Mouse (Mus musculus) lung, adult 18-20 months (tissue): ENCODE results near the gene Mpp5.

Experiments used
- DNase-seq, 2 experiments: peaks; one replicate each; pipeline ENCODE4 v3.0.0; 2022; ENCODE audit warnings: mixed read lengths in 2 of 2

The Mpp5 gene

DNA sequence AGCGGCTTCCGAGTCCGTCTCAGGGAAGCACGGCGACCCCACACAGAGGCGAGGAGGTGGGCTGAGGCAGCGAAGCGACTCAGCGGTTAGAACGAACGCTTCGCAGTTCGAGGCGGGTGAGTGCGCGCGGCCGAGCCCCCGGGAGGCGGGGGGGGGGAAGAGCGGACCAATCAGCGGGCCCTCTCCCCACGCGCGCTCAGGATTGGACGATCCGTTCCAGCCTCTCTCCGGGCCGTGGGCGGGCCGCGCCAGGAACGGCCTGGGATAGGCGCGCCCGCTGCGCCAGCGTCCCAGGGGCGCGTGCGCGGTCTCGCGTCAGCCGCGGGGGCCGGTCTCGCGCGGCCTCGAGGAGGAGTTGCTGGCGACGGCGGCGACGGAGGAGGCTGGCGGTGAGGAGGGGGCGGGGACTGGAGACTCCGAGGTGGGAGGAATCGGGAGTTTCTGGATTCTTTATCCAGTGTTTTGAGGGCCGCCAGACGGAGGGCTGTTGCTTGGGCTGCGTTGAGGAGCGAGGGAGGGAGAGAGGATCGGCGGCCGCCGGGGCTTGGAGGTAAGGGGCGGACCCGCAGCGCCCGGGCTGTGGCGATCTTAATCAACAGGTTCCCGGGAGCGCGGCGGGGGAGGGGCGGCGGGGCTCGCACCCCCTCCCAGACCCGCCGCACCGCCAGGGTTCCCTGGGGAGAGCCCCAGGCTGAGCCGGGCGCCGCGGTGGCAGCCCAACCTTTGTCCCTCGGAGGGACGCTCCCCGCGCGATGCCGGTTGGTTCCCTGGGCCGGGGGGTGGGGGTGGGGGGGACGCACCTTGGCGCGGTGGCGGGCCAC, at the start of gene Mpp5:
Gene Mpp5 (plus strand): TSS at position 351 of the 821 bp plus-strand sequence.
- DNase-seq = peak; percentile 97 to 98

DNA sequence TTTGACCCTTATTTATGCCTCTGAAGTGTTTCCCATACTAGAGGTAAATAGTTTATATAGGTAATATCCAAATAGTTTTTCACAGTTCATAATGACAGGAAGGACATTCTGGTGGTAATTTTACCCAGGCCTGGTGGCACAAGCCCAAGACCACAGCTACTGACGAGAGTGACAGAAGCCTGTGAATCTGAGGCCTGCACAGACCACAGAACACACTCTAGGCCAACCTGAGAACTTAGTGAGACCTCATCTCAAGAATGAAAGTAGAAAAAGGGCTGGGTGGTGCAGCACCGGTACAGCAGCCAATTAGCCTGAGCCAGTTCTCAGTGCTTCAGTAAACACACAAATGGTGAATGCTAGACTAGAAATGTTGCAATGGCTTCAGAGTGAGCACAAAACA, 30.9 kb upstream of the Mpp5 start:
- no peak for DNase-seq

DNA sequence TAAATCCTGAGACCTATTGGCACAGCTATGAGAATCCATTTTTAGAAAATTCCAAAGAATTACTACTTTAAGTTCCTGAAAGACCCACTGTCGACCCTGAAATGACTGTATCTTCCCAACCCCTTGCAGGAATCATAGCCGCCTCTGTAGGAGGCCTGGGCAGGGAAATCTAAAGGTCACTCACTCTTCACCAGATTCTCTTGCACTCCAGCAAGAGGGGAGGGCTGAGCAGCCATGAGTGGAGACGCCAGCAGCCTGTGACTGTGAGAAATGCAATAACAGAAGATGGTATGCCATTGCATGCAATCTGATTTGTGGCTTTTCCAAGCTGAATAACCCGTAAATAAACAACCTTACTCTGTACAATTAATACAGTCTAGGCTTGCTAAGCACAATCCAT, 21.0 kb upstream of the Mpp5 start:
- DNase-seq = no peak

DNA sequence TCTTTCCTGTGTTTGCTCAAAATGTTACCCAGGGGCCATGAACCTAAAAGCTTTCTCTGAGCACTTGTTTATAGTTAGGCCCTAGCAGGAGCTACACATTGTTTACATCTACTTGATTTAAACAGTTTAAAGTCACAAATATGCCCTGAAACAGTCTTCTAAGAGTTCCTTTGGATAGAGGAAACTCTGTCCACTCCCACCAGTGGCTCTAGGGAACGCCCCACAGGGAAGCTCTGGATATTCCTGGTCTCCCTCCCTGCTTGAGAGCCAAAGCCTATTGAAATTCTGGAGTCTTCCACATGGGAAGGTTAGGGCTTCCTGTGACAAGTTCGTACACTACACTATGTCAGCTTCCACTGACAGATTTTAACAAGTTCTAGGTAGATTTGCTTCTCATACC, 9.1 kb upstream of the Mpp5 start:
- DNase-seq = no peak

DNA sequence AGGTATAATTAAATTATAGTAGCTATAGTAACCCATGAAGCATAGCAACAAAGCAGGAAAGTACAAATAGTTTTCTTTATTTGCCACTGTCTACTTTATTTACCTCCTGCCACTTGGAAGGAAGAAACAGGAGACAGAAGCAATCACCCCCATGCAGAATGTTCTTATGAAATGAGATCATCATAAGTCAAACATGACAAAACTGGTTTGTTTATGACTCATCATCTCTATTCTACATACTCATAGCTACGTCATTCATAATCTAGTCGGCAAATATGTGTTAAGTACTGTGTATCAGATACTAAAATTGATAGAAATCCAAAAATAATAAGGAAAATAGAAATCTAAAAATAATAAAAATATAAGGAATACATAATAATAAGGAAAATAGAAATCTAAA, 8.4 kb upstream of the Mpp5 start:
- DNase-seq = no peak

DNA sequence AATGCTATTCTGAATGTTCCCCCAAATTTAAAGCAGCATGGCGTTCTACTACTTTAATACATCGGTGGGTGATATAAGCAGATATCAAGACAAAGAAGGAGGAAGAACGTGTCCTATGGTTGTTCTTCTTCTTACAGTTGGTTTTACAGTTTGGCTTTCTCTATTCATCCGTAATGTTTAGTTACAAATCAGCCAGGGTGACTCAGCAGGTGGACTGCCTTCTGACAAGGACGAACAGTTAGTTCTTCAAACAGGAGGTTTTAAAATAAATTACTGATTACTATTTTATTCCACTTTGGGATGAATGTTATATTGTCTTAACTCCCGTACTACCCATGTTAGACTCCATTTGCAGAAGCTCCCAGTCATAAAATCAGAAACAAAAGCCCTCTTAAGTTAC, 2.5 kb upstream of the Mpp5 start:
- DNase-seq = no peak

DNA sequence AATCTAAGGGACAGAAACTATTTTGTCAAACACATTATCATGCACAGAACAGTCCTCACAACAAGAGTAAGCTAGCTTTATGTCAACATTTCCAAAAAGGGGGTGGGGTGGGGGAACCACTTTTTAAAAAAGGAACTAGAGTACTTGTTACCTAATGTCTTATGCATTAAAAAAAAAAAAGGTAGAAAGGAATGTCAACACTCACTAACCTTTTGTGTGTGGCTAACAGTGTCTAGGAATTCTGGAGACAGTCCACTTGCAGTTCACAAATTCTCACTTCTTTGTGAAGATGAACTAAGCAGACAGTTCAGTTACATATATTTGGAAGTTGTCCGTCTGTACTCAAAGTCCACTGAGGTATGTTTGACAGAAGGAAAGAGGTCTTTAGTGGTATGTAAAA, 1.3 kb upstream of the Mpp5 start:
- DNase-seq = no peak

DNA sequence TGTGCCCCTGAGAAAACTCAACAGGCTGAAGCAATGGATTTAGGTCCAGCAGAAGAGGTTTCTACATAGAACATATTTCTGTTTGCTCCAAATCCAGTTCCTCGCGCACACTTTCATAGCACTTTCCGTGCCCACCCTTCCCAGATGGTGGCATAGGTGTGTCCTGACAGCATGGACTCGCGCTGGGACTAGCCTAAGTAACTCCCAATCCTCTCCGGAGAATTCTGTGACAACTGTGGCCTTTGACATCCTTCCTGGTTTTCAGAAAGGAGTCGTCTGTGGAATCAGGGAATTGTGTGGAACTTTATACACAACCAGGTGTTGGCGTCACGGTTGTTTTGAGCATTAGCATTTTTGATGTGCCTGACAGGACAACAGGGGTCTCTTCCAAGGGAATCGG, 594 bp upstream of the Mpp5 start:
- DNase-seq = peak in 1 of 2 experiments; percentile 26

DNA sequence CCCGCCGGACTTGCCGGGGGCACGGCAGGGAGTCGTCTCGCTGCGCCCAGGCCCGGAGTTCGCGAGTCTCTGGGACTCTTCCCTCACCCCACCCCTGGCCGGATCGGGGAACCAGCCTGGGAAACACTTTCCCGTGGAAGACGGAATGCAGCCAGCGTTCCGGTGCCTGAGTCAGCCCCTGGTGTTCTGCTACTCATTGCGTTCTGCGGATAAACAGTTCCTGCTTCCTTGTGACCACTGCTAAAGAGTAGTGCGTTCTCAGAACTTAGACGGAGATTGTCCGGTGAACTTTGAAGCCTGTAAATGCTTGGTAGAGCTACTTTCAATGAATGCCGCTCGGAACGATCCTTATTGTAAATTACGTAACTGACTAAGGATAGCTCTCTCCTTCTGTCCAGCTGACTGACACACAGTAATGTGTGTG, 683 bp downstream of the Mpp5 start:
- DNase-seq = peak; percentile 67 to 69

DNA sequence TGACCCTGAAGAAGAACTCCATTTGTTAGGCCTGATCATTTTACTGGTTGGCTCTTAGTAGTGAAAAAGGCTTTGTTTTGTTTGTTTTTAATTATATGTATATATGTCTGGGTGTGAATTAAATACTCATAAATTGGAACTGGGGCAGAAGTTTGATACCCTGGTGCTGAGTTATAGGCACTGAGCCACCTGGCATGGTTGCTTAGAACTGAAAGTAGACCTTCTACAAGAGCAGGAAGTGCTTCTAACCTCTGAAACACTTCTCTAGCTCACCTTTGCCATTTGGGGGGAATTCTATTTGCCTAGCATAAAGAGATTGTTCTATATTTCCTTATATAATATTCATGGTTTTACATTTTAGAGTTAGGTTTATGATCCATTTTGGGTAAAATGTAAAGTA, 13.3 kb downstream of the Mpp5 start:
- DNase-seq = no peak

DNA sequence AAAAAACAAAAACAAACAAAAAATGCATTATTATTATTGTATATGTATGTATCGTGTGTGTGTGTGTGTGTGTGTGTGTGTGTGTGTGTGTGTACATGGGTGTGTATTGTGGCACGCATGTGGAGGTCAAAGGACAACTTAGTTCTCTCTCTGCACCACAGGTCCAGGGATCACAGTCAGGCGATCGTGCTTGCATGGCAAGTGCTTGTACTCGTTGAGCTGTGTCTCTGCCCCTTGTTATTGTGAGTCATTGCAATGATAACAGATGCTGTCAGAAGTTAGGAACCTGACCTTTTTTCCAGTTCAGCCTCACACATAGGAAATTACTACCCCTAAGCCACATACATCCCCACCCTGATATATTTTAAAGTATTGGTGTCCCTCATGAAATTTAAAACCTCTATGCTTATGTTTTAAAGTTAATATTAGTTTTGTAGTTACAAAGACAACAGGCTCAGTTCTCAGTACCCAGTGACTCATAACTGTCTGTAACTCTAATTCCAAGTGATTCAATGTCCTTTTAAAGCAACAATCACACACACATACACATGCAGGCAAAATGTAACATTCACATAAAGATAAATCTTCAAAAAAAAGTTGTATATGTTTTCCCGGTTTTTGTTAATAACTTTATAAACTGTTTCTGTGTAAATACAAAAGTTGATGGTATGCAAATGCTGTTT, 20.5 kb downstream of the Mpp5 start:
- no peak for DNase-seq

DNA sequence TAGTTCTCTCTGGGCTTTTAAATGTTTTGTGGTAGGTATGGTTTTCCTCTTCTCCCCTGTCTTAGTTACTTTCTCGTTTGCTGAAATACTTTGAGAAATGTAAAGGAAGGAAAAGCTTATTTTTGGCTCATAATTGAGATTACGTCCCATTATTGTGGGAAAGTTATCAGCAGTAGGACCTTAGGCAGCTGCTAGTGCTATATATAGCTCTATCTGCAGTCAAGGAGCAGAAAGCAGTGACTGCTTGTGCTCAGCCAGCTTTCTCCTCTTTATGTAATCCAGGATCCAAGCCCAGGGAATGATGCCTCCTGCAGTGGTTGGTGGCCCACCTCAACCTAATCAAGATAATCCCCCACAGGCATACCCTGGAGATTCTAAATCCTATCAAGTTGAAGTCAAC, 24.5 kb downstream of the Mpp5 start:
- DNase-seq = no peak

DNA sequence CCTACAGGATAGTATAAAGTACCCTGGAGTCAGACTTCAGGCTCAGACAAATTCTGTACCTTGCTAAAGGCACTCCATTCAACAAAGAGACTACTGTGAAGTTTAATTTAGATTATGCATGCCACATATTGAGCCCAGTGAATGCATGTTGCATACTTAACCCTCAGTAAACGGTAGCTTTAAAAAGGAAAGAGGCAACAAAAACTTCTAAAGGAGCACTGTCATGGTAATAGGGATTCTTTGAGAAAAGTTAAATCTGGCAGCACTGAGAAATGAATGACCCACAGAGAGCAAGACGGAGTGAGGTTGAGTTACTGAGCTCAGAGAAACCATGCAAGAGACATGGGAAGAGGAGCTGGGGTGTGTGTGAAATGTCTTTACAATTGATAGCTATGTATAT, 29.2 kb downstream of the Mpp5 start:
- DNase-seq = no peak

DNA sequence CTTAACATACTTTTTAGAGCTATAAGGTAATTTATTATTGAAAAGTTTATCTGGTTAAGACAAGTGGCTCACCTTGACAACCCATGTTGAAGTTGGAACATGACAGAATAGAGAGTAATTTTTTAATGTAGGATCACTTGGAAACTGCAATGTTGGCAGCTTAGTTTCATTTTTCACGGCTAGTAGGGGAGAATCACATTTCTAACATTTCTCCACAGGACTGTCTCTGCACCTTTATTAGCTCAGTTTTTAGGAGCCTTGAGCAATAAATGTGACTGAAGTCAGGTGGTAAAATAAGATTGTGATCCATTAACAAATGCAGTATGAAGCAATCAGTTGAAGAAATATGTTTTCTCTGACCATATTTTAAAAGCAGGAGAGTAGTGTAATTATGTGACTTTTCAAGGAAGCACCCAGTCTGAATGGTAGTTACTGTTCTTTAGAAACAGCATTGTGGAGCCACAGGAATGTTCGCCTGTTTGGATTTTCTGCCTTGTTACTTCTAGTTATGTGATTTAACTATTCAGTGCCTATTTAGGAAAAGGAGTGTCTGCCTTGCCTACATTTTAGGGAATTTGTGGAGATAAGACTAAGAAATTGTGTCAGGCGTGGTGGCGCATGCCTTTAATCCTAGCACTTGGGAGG, 29.8 kb downstream of the Mpp5 start:
- no peak for DNase-seq

DNA sequence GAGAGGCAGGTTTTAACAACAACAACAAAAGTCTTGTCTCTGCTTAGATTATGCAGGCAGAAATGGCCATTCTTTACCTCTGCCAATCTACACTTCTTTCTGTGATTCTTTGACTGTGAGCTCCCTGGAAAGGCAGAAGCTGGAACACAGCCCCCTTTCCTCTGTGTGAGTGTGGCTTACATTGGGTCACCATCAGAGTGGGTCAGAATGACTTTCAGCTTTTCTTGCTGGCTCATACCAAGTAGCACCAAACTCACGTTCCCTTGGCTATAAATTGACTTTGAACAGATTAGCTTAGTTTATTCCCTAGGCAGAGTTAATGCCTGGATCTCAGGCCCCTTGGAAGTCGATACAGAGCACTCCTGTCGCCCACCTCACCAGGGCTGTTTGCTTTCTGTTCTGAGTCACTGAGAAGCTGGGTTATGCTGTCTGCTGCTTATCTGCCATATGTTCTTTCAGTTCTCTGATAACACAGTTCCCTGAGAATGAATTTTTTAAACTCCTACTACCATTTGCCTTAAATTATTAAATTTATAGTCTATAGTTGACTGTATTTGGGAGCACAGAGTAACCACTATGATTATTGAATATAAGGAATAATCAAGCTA, 39.7 kb downstream of the Mpp5 start:
- no peak for DNase-seq

DNA sequence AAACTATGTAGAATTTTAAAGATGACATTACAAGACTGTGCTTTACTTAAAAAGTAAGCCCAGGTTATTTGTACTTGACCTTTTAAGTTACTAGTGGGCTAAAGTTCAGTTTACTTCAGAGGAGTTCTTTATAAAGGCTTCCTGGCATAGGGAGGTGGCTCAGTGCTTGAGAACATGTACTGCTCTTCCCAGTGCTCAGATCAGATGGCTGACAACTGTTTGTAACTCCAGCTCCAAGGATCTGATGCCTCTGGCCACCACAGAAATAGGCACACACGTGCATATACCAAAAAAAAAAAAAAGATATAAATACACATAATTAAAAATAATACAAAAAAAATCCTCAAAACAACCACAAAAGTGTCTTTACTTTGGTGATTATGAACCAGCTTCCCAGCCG, 42.1 kb downstream of the Mpp5 start:
- no peak for DNase-seq

DNA sequence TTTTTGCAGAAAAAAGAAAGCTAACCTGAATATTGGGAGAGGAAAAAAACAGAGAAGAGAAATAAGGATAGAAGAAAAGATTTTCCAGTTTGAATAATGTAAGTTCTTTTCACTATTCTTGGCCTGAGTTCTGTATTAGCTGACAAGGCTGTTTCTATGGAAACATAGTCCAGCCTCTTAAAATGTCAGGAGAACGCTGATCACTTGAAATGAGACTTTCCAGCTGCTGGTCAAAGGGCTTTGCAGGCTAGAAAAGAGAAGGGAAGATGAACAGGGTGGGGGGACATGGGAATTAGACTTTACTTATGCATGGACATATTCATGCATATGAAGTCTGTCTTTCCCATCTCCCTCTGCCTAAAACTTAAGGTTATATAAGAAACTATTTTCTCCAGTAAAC, 45.5 kb downstream of the Mpp5 start:
- DNase-seq = no peak

DNA sequence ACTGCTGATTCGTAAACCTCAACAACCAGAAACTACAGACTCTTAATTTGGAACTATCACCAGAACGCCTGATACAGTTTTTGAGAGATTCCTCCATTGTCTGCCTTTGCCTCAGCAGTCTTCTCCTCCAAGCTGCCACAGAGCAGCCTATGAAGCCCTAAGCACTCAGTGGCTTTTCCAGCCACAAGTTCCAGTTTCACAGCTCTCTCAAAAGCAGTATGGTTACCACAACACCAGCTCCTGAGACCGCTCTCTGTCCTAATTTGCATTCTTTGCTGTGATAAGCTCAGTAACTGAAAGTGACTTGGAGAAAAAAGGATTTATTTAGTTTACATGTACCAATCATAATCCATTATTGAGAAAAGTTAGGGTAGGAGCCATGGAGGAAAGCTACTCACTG, 51.3 kb downstream of the Mpp5 start:
- DNase-seq = no peak

DNA sequence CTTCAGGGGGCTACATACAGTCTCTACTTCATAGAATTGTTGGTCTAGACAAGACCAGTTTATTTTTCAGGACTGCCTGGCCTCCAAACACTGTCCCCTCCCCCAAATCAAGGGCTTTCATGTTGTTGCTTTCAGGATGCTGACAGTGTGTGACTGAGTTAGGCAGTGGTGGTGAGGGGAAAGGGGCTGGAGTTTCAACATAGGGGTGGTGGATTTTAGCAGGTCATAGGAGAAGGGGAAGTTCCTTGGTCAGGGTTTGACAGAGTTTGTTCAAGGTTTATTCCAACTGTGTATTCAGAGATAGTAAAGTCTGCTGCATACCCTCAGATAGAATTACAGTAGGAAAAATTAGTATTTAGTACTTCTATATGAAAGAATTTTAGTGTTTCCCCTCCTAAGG, 53.1 kb downstream of the Mpp5 start:
- DNase-seq = no peak

DNA sequence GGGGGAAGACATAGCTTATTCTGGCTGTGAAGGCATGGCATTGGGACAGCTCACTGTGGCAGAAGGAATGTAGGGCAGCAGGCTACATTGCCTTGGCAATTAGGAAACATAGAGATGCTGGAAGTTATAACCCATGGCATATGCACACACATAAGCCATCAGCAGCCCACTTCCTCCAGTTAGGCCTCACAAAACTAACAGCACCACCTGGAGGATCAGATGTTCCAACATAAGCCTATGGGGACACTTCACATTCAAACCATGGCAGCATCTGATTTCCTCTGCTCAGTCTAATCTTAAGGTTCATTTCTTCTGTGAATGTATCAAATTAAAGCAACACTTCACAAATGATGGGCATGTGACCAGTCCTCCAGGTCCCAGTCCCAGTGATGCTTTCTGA, 65.7 kb downstream of the Mpp5 start:
- peak in 1 of 2 experiments; percentile 3 for DNase-seq

DNA sequence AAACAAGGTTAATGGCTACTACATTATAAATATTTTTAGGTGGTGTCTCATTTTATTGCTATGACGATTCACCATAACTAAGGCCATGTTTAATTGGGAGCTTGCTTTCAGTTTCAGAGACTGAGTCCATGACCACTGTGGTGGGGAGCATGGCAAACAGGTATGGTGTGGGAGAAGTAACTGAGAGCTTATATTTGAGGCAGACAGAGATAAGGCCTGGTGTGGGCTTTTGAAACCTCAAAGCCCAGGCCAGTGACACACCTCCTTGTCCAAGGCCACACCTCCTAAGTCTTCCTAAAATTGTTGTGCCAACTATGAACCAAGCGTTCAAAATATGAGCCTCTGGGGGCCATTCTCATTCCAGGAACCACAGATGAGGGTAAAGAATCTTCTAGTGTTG, 85.8 kb downstream of the Mpp5 start:
- DNase-seq = no peak

DNA sequence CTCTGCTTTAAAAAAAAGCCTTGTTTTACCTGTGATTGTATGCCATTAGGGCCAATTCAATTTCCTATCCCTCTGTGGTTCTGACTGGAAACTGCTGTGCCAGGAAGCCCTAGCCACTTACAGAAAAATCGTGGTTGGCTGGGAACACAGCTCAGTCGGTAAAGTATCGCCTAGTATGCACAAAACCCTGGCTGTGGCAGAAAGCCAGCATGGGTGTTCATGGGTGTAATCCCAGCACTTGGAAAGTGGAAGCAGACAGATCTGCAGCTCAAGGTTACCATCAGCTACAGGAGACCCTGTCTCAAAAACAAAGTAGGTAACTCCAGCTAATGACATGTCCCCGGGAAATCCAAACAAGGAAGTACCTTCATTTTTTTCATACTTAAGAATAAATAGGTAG, 91.2 kb downstream of the Mpp5 start:
- no peak for DNase-seq

DNA sequence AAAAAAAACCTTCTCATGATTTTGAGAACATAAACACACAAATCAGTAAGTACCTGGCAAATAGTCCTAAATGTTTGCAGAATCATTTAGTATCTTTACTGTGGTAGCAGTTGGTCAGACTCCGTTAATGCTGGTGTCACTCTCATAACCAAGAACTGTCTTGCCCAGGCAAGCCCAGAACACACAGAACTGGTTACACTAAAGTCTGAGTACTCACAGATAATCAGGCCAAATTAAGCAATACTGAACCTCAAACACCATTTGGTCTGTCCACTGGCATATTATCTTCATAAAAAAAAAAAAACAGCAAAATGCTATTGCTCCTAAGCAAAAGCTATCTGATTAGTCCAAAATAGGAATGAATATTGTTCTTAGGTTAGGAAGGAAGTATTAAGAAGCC, 93.7 kb downstream of the Mpp5 start:
- DNase-seq = no peak

DNA sequence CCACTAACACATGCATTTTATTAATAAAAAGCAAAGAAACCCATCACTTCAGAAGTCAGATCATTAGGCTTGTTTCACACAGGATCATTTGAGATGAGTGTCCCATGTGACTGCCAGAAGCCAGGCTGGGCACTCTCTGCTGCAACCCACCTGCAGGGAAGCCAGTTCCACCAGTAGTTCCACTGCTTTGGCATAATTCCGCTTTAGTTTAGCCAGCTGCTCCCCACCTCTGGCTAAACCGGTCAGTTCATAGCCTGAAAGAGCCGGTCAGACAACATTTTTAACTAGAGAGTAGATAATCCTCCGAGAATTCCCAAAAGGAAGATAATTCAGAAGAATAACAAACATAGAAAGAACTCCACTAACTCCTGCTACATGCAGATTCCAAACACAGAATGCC, 99.5 kb downstream of the Mpp5 start:
- peak in 1 of 2 experiments; percentile 20 for DNase-seq
